Mouse (Mus musculus) right cerebral cortex, adult 2 months (tissue): ENCODE measurements at regions not wholly inside any gene's neighbourhood (a gene's known extent, or its start where the extent isn't known, plus 50 kb on each side); places are given as distances from the start of the nearest gene placed in this dataset.

Experiments
- DNase-seq, 2 experiments: peaks; one replicate each; pipeline ENCODE4 v3.0.0; 2021 to 2022; ENCODE audit warnings: low spot score in 2 of 2

DNA sequence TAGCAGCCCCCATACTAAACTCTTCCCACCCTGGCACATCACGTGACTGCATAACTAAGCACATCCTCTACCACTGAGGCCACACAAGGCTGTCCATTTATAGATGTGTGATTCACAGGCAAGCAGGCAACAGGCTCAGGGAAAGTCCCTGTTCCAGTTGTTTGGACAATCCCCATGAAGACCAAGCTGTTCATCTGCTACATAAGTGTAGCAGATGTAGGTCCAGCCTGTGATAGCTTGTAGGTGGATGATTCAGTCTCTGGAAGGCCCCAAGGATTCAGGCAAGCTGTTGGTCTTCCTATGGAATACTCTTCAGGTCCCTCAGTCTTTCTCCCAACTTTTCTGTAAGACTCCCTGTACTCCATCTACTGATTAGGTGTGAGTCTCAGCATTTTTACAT lies 1334.7 kb upstream of the Alcam start:
- DNase-seq = peak; percentile 2 to 9
